Mouse (Mus musculus) midbrain, embryonic 14.5 days (tissue): Measurements from ENCODE around the gene Serinc4. TPM values are rescaled to one million over a fixed set of nuclear protein-coding genes. Genes with fewer than 3 reads are reported as not detected.
"Not testable (repeated sequence)": the region's sequence is repeated elsewhere in the genome, so short reads cannot be mapped to it uniquely, and the experiment has no call there.

Source experiments
- ATAC-seq: fragments of 200-750 bp; cut with Nextera tagmentation; 2 replicates; pipeline ENCODE4 v1.8.0; 2017; ENCODE audit warnings: moderate number of reproducible peaks, moderate library complexity; ENCODE audit not compliant: low FRiP score, low TSS enrichment
- DNase-seq: peaks from one replicate; pipeline ENCODE4 v3.0.0-alpha.2; 2015
- H3K27ac ChIP-seq: fragments of 300-500 bp; sonication (generic); replicated peaks from 2 replicates; pipeline ENCODE4 v1.5.1; 2014; ENCODE audit warnings: mild to moderate bottlenecking, low read depth, low read length, moderate library complexity
- H3K27me3 ChIP-seq: fragments of 300-500 bp; sonication (generic); 2 replicates; pipeline ENCODE4 v1.6.1; 2014; ENCODE audit warnings: low read length, control low read depth, mixed read lengths; ENCODE audit not compliant: control insufficient read depth, insufficient read depth
- H3K36me3 ChIP-seq: fragments of 300-500 bp; sonication (generic); 2 replicates; pipeline ENCODE4 v1.6.1; 2014; ENCODE audit warnings: low read length, control low read depth; ENCODE audit not compliant: control insufficient read depth, insufficient read depth
- H3K4me1 ChIP-seq: fragments of 300-500 bp; sonication (generic); 2 replicates; pipeline ENCODE4 v1.6.1; 2014; ENCODE audit warnings: mild to moderate bottlenecking, antibody characterized with exemption, low read length, control low read depth; ENCODE audit not compliant: control insufficient read depth, insufficient read depth
- H3K4me2 ChIP-seq: fragments of 300-500 bp; sonication (generic); 2 replicates; pipeline ENCODE4 v1.6.1; 2014; ENCODE audit warnings: mild to moderate bottlenecking, low read length, moderate library complexity
- H3K4me3 ChIP-seq: fragments of 300-500 bp; sonication (generic); replicated peaks from 2 replicates; pipeline ENCODE4 v1.5.1; 2014; ENCODE audit warnings: low read depth, low read length
- H3K9ac ChIP-seq: fragments of 300-500 bp; sonication (generic); replicated peaks from 2 replicates; pipeline ENCODE4 v1.6.1; 2014; ENCODE audit warnings: mild to moderate bottlenecking, low read length, moderate library complexity
- H3K9me3 ChIP-seq: fragments of 300-500 bp; sonication (generic); 2 replicates; pipeline ENCODE4 v1.6.1; 2016; ENCODE audit warnings: low read length, control low read depth, mixed read lengths; ENCODE audit not compliant: control insufficient read depth
- WGBS: fragments of 180-500 bp; shearing (Covaris S2); extraction: QIAGEN DNeasy Blood & Tissue Kit; methylation state at CpG from one replicate; pipeline ENCODE4 v1.1.7; 2014; 5-methylcytosine and 5-hydroxymethylcytosine counted together
- polyA plus RNA-seq: library from polyadenylated mRNA; unstranded; fragments of >200 nt; fragmentation: Nextera tagmentation; extraction: Ambion mirVana; gene quantifications from 2 replicates; pipeline ENCODE4 v1.2.1, GENCODE M21; 2014

The Serinc4 gene
- polyA plus RNA-seq, 1 experiment from 2014 or later = 1.8 TPM

DNA sequence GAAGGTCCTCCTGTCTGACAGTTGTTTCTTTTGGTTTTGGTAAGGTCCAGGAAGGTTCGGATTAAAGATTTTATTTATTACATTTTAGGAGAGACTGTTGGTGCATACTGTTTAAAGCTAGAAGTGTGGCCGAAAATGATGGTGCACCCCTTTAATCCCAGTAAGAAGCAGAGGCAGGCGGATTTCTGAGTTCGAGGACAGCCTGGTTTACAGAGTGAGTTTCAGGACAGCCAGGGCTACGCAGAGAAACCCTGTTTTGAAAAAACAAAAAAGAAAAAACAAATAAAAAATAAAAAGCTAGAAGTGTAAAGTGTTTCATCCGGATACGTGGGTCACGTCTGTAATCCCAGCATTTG, 17.6 kb upstream of the Serinc4 start:
- Histone ChIP-seq H3K36me3 (no peaks in the 10 kb centered on the region), H3K4me1 (no peaks in the 10 kb centered on the region), H3K4me2 (peak overlapping the region; percentile 64), H3K9ac (peak overlapping the region; percentile 49; the same call in 1 of the 2 replicates), H3K27ac (peak overlapping the region; percentile 3; the same call in 1 of the 2 replicates), H3K9me3 (no peaks in the 10 kb centered on the region), H3K27me3 (no peaks in the 10 kb centered on the region), H3K4me3 (peak overlapping the region; percentile 57)
- ATAC-seq = no peak; the same call in 1 of the 2 replicates
- DNase-seq = no peak
- WGBS = 34% methylated on average over 8 of the region's 8 CpGs

- ATAC-seq = peak; percentile 85; the same call in 1 of the 2 replicates
- not testable (repeated sequence) for H3K27me3 ChIP-seq, H3K9me3 ChIP-seq, H3K36me3 ChIP-seq, H3K4me1 ChIP-seq
- peak; percentile 95 for DNase-seq
- WGBS = 7% methylated on average over 39 of the region's 41 CpGs
- H3K4me3 ChIP-seq = peak within 1 kb of the TSS; percentile 57
- peak within 1 kb of the TSS; percentile 64 for H3K4me2 ChIP-seq
- H3K9ac ChIP-seq = peak within 1 kb of the TSS; percentile 49; the same call in 1 of the 2 replicates
- peak within 1 kb of the TSS; percentile 3; the same call in 1 of the 2 replicates for H3K27ac ChIP-seq
Measured at GRCm38 (mm10) chr2:121473301-121474179, 17.0 kb upstream of the Serinc4 start, which contains the start of gene Mfap1b. Mfap1b (minus strand) TSS chr2:121474067.

GRCm38 (mm10) chr2:121472783-121473182, 16.2 kb upstream of the Serinc4 start:
- not testable (repeated sequence) for DNase-seq, H3K36me3 ChIP-seq, H3K27me3 ChIP-seq, H3K9me3 ChIP-seq, H3K27ac ChIP-seq, H3K4me1 ChIP-seq, H3K9ac ChIP-seq, H3K4me3 ChIP-seq, ATAC-seq, H3K4me2 ChIP-seq
- whole genome bisulfite sequencing = 93% methylated on average over 3 of the region's 3 CpGs

DNA sequence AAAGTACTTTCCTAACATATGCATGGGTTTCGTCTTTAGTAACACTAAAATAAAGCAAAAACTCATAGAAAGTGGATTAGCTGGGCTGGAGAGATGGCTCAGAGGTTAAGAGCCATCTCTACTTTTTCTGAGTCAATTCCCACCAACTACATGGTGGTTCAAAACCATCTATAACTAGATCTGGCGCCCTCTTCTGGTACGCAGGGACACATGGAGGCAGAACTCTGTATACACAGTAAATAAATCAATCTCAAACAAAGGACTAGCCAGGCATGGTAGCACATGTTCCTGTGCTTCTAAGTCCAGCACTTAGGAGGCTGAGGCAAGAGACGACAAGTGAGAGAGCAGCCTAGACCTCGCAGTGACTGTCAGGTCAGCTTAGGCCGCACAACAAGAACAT, 12.4 kb upstream of the Serinc4 start:
- not testable (repeated sequence) for H3K4me3 ChIP-seq, ATAC-seq, H3K4me1 ChIP-seq, H3K4me2 ChIP-seq, H3K9me3 ChIP-seq, H3K36me3 ChIP-seq, H3K27ac ChIP-seq, DNase-seq, H3K27me3 ChIP-seq, H3K9ac ChIP-seq
- WGBS = 100% methylated on average over 1 of the region's 6 CpGs

GRCm38 (mm10) chr2:121460071-121460470, 3.5 kb upstream of the Serinc4 start:
- Histone ChIP-seq H3K4me1 (peaks cover 12% of the 10 kb centered on the region), H3K36me3 (peaks cover 24% of the 10 kb centered on the region), H3K9me3 (no peaks in the 10 kb centered on the region), H3K4me2 (no peak overlapping the region), H3K27ac (no peak overlapping the region), H3K9ac (no peak overlapping the region), H3K4me3 (no peak overlapping the region), H3K27me3 (no peaks in the 10 kb centered on the region)
- ATAC-seq (no peak), DNase-seq (no peak)
- 72% methylated on average over 2 of the region's 2 CpGs for WGBS

DNA sequence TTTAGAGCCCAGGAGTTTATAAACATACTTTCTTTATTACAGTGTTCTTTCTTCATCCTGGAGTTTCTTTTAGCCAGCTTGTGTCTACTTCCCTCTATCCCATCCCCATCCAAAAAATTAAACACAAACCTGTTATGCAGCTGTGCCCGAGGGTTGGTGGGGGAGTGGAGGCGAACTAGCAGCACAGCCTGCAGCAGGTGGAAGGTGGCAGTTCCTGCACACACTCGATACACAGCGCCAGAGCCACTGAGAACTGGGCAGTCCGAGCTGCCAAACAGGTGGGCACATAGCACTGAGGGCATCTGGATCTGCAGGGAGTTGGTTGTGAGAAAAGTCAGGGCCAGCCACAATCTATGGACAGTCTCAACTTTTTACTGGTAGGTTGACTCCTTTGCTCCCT, 1.0 kb downstream of the Serinc4 start:
- no peaks in the 10 kb centered on the region for H3K9me3 ChIP-seq
- no peak overlapping the region for H3K27ac ChIP-seq
- no peak for DNase-seq
- 85% methylated on average over 5 of the region's 5 CpGs for WGBS
- no peak overlapping the region for H3K9ac ChIP-seq
- ATAC-seq = no peak
- no peak overlapping the region for H3K4me3 ChIP-seq
- peaks cover 44% of the 10 kb centered on the region for H3K36me3 ChIP-seq
- no peaks in the 10 kb centered on the region for H3K27me3 ChIP-seq
- H3K4me1 ChIP-seq = peaks cover 19% of the 10 kb centered on the region
- H3K4me2 ChIP-seq = no peak overlapping the region

DNA sequence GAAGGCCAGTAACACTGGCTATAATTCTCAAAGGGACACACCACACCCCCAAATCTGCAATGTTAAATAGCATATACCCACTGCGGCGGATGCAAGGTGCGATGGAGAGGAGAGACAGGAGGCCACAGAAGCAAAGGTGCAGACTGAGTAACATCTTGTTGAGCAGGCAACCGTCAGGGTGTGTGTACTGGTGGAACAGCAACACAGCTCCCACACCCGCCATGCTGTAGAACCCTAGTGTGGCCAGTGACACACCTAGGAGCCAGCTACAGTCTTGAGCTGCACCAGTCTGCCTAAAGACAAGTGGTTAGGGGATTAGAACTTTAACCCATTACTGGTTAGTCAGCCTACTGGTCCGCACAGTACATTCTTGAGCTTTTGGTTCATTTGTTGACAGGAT, 2.7 kb downstream of the Serinc4 start:
- Histone ChIP-seq H3K4me1 (peaks cover 24% of the 10 kb centered on the region), H3K36me3 (peaks cover 30% of the 10 kb centered on the region), H3K9me3 (no peaks in the 10 kb centered on the region), H3K27ac (no peak overlapping the region), H3K27me3 (no peaks in the 10 kb centered on the region), H3K4me3 (no peak overlapping the region), H3K4me2 (no peak overlapping the region), H3K9ac (no peak overlapping the region)
- 89% methylated on average over 6 of the region's 6 CpGs for WGBS
- DNase-seq (no peak), ATAC-seq (no peak)

- no peak within 1 kb of the TSS for H3K4me3 ChIP-seq
- no peaks in the 10 kb centered on the region for H3K9me3 ChIP-seq
- DNase-seq (no peak), ATAC-seq (no peak)
- WGBS = 83% methylated on average over 4 of the region's 4 CpGs
- H3K4me1 ChIP-seq = peaks cover 23% of the 10 kb centered on the region
- H3K4me2 ChIP-seq = no peak within 1 kb of the TSS
- H3K27ac ChIP-seq = no peak within 1 kb of the TSS
- no peaks in the 10 kb centered on the region for H3K27me3 ChIP-seq
- H3K36me3 ChIP-seq = peaks cover 24% of the 10 kb centered on the region
- no peak within 1 kb of the TSS for H3K9ac ChIP-seq
Measured at GRCm38 (mm10) chr2:121452990-121453389, 3.6 kb downstream of the Serinc4 start, which contains the start of gene Hypk. Hypk (plus strand) TSS chr2:121453290.

DNA sequence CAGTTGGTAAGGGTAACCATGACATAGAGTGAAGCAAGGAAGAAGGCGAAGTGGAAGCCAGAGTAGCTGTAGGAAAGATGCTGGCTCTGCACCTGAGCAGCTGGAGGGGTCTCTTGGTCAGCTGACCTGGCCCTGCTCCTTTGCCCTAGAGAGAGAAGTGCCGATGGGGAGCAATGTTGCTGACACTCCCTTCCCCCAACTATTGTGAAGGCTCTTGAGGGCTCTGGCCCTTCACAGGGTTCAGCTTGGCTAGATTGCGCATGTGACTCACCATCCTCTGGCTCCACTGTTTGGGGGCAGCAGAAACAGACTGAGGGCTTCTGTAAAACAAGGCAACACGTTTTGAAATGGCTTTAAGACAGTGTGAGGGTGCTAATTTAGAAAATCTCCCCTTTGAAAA, 4.2 kb downstream of the Serinc4 start:
- Histone ChIP-seq H3K4me3 (no peak overlapping the region), H3K9me3 (no peaks in the 10 kb centered on the region), H3K9ac (no peak overlapping the region), H3K4me2 (no peak overlapping the region), H3K36me3 (peaks cover 24% of the 10 kb centered on the region), H3K27me3 (no peaks in the 10 kb centered on the region), H3K27ac (no peak overlapping the region), H3K4me1 (peaks cover 18% of the 10 kb centered on the region)
- 91% methylated on average over 4 of the region's 4 CpGs for WGBS
- ATAC-seq (no peak), DNase-seq (no peak)
